Mouse (Mus musculus) heart, postnatal 36 days (tissue): ENCODE measurements around the gene Gtdc1. TPM values are rescaled to one million over a fixed set of nuclear protein-coding genes. Genes with fewer than 3 reads are reported as not detected.

ENCODE experiments used
- DNase-seq, 2 experiments: peaks; one replicate each; pipeline ENCODE4 v3.0.0; 2021 to 2022
- intact Hi-C: fragments of 180-260 bp; cut with DNase I; formaldehyde crosslinking; loops from one replicate; pipeline ENCODE4 v1.15.1; 2025
- total RNA-seq, 2 experiments: library from RNA; stranded (reverse); gene quantifications; 2 replicates each; pipeline ENCODE4 v1.2.3; 2021

Gene Gtdc1
- total RNA-seq, 2 experiments from 2014 or later: 14.3 to 21.3 TPM

DNA sequence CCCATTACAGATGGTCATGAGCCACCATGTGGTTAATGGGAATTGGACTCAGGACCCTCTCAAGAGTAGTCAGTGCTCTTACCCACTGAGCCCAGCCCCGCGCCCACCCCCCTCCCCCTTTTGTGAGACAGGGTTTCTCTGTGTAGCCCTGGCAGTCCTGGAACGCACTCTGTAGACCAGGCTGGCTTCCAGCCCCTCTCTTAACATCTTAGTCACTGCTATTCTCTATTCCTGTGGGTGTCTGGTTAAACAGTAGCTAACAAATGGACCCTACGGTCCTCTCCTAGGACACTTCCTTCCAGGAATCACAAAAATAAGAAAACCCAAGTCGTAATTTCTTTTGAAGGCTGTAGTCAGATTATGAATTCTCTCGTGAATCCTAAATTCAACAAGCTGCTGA lies 386.6 kb downstream of the Gtdc1 start:
- intact Hi-C loops: no loop called here
- DNase-seq: no peak

DNA sequence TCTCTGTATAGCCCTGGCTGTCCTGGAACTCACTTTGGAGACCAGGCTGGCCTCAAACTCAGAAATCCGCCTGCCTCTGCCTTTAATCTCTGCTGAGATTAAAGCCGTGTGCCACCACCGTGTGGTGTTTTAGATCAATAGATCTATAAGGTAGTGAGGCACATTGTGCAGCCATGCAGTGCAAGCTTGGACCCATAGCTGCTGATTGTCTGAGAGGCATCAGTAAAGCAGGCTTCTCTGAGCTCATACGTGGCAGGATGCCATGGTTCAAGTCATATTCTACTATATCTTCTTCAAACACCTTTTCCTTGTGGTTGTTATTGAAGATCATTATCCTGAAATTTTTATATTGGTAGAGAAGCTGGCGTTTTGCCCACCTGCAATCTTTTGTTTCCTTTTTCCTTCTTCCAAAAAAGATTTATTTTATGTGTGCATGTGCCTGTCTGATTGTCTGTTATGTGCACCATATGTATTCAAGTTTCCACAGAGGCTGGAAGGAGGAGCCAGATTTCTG lies 388.3 kb downstream of the Gtdc1 start:
- DNase-seq: no peak
- intact Hi-C loops: no loop called here

DNA sequence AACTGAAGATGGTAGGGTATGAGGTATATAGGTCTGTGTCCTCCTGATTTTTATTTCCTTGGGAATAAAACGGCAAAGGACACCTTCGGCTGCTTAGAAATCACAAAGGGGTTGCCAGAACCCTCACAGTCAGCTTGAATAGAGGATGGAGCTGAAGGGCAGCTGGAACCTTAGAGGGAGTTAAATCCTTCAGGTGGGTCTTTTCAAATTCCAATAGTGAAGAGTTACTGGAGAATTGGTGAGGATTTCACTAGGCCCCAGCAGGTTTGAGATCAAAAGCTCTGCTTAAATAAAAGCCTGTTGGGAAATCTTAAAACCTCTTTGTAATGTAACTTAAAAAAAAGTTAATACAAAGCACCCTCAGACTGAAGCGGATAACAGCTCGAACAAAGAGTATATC lies 389.3 kb downstream of the Gtdc1 start:
- intact Hi-C loops: no loop called here
- no peak for DNase-seq

DNA sequence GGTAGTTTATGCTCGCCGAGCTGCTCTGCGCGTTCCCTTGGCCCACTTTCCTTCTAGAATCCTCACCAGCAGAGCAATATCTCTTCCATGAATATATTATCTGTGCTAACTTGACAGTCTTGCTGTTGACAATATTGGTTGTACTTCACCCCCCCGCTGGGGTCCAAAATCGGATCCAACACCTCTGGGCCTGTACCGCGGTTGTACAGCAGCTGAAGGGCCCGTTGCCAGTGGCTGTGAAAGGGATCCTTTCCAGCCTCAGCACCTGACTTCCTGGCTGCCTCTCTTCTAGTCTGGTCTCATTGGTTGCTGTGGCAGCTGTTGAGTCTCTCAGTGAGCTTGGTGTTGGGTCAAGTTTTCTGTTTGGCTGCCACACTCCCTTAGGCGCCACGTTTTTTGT lies 391.7 kb downstream of the Gtdc1 start:
- intact Hi-C loops: no loop called here
- DNase-seq: peak; percentile 21 to 31

DNA sequence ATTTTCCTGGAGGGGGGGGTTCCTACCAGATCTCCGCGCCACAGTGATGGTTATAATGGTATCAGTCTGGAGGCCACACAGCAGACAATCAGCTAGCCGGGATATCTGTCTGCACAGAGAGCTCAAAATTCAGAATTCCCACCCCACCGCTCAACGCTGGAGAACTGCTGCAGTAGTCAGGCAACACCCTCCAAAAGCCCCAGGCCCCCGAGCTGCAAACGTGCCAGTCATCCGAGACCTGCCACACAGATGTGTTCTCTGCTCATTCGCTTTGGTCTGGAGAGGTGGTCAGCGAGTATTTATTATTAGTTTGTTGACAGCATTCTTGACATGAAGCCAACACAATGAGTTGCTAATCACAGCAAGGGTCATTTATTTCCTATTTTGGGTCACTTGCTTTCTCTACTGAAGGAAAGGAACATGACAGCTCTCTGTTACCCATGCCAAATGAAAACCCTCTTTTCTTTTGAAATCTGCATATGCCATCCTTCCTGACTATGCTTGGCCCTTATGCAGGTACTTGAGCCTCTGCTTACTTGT lies 392.3 kb downstream of the Gtdc1 start:
- intact Hi-C loops: no loop called here
- no peak for DNase-seq

DNA sequence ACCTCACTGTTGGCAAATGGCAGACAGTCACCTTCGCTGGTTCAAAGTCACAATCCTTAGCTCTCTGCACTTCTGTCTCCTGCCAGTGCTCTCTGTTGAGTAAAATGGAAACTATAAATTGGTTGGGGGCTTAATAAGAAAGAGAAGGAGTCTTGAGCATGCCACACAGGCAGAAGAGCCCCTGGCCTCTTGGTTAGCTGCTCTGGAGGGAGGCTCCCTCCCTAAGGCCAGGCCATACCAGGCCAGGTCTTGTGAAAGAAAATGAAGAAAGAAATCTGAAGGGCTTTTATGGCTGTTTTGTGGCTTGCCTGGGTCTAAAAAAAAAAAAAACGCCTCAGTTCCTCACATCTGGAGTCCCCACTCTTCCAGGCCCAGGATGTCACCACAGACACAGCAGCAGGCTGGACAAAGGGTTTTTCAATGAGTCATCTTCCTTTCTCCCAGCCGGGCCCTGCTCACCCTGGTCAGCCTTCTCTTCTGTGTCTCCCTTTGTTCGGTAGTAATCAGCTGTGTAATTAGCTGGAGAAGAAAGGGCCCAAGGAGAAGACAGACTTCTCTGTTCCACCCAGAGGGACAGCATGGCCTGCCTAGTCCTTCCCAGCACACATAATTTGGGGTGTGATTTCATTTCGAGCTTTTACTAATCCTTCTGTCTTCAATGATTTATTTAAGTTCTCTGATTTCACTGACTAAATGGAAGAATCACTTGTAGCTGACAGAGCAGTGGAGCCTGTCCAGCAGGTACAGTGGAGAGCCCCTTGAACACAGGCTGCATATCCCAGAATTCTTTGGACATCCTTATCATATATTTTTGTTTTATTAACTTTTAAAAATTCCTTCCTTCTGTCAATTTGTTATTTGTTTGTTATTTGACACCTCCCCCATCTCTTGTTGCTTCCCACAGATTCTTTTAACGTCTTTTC lies 401.1 kb downstream of the Gtdc1 start:
- intact Hi-C loops: no loop called here
- DNase-seq: no peak

DNA sequence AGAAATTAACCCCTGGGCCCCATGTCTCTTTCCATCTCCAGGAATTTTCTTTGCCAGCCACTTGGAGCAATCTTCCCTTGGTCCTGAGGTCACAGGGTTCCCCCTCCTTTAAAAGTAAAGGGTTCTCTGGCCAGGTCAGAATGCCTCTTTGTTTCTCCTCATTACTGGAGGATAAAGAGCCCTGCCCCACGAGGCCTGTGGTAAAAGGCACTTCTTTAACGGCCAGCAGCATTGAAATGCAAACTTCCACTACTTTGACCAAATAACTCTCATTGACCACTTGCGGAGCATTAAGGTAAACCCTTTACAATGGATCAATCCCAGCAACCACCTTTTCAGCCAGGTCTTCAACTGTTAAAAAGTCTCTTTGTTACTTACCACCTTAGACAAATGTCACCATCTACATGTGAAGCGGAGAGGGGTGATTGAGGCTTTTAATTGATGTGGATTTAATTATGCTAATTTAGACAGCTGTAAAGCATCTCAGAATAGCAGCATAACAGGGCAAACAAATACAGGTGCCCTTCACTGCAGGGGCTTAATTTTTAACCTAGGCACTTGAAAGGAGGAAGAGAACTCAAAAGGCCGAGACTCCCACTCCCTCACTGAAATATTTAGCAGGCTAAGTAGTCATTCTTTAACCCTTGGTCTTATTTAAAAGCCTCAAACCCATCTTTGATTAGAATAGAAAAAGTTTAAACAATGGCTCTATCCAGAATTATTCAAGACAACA lies 402.1 kb downstream of the Gtdc1 start:
- intact Hi-C loops: no loop called here
- no peak for DNase-seq

DNA sequence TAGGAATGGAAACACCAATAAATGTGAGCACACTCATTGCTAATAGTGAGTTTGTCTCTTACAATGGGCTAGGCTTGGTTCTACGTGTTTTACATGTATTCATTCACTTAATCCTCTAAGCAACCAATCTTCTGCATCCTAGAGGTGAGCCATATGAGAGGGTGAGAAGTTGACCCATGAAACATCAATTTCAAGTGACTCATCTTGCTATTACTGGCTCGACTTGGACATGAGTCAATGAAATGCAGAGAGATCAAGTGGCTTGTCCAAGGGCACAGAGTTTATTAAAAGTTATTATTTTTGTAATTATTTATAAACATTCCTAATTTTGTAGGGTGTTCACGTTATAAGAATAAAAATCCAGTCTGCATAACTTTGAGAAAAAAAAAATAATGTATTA lies 408.2 kb downstream of the Gtdc1 start:
- intact Hi-C loops: no loop called here
- DNase-seq: no peak

DNA sequence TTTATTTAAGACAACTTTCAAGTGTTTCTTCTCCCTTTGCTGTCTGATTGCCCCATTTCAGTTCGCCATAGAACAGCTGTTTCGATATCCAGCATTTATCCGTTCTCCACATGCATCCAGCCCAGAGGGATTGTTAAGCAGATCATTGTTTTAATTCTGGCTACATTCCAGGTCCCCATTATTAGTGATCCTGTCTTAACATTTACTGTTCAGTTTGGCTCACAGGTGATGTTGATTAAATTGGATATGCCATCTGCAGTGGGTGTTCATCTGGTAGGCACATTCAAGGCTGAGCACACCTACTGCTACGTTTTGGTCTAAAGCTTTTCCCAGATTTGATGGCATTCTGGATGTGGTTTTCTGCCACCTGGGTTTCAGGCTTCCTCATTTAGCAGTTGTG lies 409.4 kb downstream of the Gtdc1 start:
- DNase-seq: no peak
- intact Hi-C loops: no loop called here

Other genes with a start within 250 kb of the Gtdc1 start
- gene Zeb2, start 189.7 kb upstream of the Gtdc1 start, total RNA-seq: 10 to 100 TPM; 53.1 to 54.2 TPM